Mouse (Mus musculus): Measurements from ENCODE around the gene Slit3.

DNA sequence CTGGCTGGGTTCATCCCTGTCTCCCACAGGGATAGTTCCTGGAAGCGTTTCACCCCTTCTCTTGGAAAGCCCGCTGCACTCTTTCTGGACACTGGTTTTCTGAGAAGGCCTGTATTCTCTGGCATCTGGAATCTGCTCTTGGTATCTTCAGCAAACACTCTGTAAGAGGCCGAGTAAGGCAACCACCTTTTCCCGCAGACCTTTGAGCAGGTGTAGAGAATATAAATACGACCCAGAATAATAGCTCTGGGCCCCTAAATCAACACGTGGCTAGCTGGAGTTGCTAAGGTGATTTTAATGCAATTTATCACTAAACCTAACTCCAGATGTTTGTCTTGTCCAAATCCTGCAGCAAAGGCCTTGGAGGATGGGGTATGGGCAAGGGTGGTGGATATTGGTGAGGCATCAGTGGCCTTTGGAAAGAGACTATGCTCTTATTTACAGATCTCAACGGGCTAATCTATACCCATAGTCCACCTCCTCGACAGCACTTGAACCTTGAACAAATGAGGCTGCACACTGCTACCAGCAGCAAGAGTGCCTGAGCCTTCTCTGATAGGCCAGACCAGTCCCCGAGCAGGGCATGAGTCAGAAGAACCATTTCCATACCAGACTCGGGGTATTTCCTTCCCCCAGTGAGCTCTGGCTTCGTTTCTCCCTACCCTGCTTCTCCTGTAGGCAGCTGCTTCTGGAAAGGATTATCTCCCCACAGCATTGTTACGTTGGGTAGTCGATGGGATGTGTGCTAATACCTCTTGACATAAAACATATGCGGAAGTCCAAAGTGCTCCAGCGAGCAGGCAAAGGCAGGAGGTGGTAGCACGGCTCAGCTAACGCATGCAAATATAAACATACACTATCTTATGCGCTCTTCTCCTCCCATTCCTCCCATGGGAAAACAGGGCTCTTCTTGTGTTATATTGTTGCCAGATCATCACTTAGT, 484.1 kb downstream of the Slit3 start:
- no peak for TF ChIP-seq CTCF (IDR thresholded peaks at IDR 0.05; ENCODE audit: low read depth, low read length)
- no peak for TF ChIP-seq POLR2A (IDR thresholded peaks at IDR 0.05; ENCODE audit: extremely low read depth, insufficient read depth, low read length)
